ENCODE assay signal across 10 mouse cellular contexts in the genomic region with DNA sequence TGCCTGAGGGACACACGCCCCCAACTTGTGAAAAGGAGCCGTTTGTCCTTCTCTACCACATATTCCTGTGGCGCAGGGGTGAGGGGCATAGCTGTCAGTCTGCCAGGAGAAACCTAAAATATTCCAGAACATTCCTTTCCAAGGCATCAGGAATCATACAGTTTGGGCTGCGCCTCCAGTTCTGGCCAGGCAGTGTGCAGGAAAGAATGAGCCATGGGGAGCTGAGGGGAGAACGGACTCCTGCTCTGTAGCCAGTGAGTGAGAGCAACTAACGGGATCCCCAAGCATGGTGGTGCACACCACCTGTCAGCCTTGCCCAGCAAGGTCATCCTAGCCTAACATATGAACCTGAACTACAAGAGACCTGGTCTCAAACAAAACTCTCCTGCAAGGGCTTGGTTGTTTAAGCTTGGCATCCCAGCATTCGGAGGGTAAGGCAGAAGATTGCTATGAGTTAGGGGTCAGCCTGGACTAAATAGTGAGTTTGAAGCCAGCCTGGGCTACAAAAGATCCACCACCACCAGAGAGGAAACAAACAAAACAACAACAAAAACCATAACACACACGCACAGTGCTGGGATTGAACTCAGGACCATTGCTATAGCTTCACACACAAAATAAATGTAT. TPM values are rescaled to one million over a fixed set of nuclear protein-coding genes. Genes with fewer than 3 reads are reported as not detected.
DNase-seq lines count a peak whose midpoint lies in the region; ATAC-seq and TF ChIP-seq lines count a peak whose summit lies in the region.
"Had no signal": no experiment of that assay in that cellular context is flagged by ENCODE, and none has a peak within 500 bp of the region (broad histone marks: within the 10 kb centered on the region; RNA-seq: fewer than 3 reads in every experiment).

No protein-coding gene starts in this region.

- no peak overlapping the region for H3K9ac ChIP-seq in limb, embryonic 15.5 days
- H3K9ac ChIP-seq: liver, embryonic 14.5 days had no signal

- ATAC-seq in limb, embryonic 15.5 days (ENCODE audit: insufficient number of reproducible peaks, low FRiP score, low TSS enrichment, low read depth), result peak; percentile 69; the same call in 1 of the 2 replicates

- no peak for DNase-seq in layer of hippocampus, adult 2 months (ENCODE audit: low spot score in 2 of 2)
- no peak for DNase-seq in layer of hippocampus, adult 9-10 months (ENCODE audit: low spot score)
- DNase-seq in NIH3T3 (ENCODE audit: low read depth), result peak; percentile 92
- no peak for DNase-seq in cerebellum, postnatal 14 days
- DNase-seq in left cerebral cortex, postnatal 10 days (ENCODE audit: extremely low spot score in 1 of 2, low spot score in 2 of 2), result no peak
- no peak for DNase-seq in midbrain, embryonic 10.5 days (ENCODE audit: low spot score)

- no peaks in the 10 kb centered on the region for H3K27me3 ChIP-seq in limb, embryonic 15.5 days
- H3K27me3 ChIP-seq in midbrain, embryonic 10.5 days (ENCODE audit: low read depth, poor library complexity, severe bottlenecking), result no peaks in the 10 kb centered on the region

- no peak for TF ChIP-seq POLR2A in embryonic fibroblast, embryonic 13.5 days (IDR thresholded peaks at IDR 0.05; ENCODE audit: low read depth, low read length)

- H3K36me3 ChIP-seq in limb, embryonic 15.5 days, result no peaks in the 10 kb centered on the region
- H3K36me3 ChIP-seq in midbrain, embryonic 10.5 days, result no peaks in the 10 kb centered on the region
- H3K36me3 ChIP-seq: forebrain, embryonic 10.5 days had no signal

- H3K9me3 ChIP-seq in limb, embryonic 15.5 days, result no peaks in the 10 kb centered on the region
- H3K9me3 ChIP-seq in midbrain, embryonic 10.5 days (replicated peaks), result no peaks in the 10 kb centered on the region
- H3K9me3 ChIP-seq: forebrain, embryonic 10.5 days had no signal

- peak overlapping the region; percentile 84 for H3K27ac ChIP-seq in layer of hippocampus, adult 2 months
- H3K27ac ChIP-seq in embryonic fibroblast, embryonic 13.5 days (ENCODE audit: insufficient read depth, low read length), result peak overlapping the region; percentile 59
- H3K27ac ChIP-seq in limb, embryonic 15.5 days, result peak overlapping the region; percentile 90
- no peak overlapping the region for H3K27ac ChIP-seq in midbrain, embryonic 10.5 days (replicated peaks)
- H3K27ac ChIP-seq: forebrain, embryonic 10.5 days; liver, embryonic 14.5 days had no signal

- TF ChIP-seq CTCF in layer of hippocampus, adult 2 months (conservative IDR thresholded peaks at IDR 0.05), result no peak
- TF ChIP-seq CTCF in embryonic fibroblast, embryonic 13.5 days (IDR thresholded peaks at IDR 0.05; ENCODE audit: borderline replicate concordance, insufficient read depth, low read length), result no peak

- intact Hi-C loops in left cerebral cortex, postnatal 10 days (cut with DNase I), result no loop called here

- H3K4me3 ChIP-seq in layer of hippocampus, adult 2 months, result peak overlapping the region; percentile 11
- H3K4me3 ChIP-seq in embryonic fibroblast, embryonic 13.5 days (ENCODE audit: insufficient read depth, low read length), result no peak overlapping the region
- no peak overlapping the region for H3K4me3 ChIP-seq in limb, embryonic 15.5 days
- H3K4me3 ChIP-seq in midbrain, embryonic 10.5 days, result no peak overlapping the region
- H3K4me3 ChIP-seq: forebrain, embryonic 10.5 days had no signal

- WGBS in limb, embryonic 15.5 days, result 50% methylated on average over 8 of the region's 8 CpGs
- WGBS in midbrain, embryonic 10.5 days, result 82% methylated on average over 8 of the region's 8 CpGs

- no peak overlapping the region for H3K4me2 ChIP-seq in limb, embryonic 15.5 days

- no peaks in the 10 kb centered on the region for H3K4me1 ChIP-seq in embryonic fibroblast, embryonic 13.5 days (ENCODE audit: control insufficient read depth, insufficient read depth, low read length)
- H3K4me1 ChIP-seq in limb, embryonic 15.5 days, result peaks cover 6% of the 10 kb centered on the region; the same call in 1 of the 2 replicates
- H3K4me1 ChIP-seq in midbrain, embryonic 10.5 days, result no peaks in the 10 kb centered on the region
- H3K4me1 ChIP-seq: forebrain, embryonic 10.5 days had no signal

RNA-seq across cellular contexts. Expression of a gene that starts 2.0 kb away (rescaled TPM):
- 1 to 10 TPM; 6.7 to 7.9 TPM for total RNA-seq in layer of hippocampus, adult 2 months (2021)
- polyA plus RNA-seq in embryonic fibroblast, embryonic 13.5 days (2011; ENCODE audit: insufficient read length, low read depth, missing spikeins), result 3.8 and 4.6 TPM in 2 replicates
- 19.9 and 20.1 TPM in 2 replicates for polyA plus RNA-seq in limb, embryonic 15.5 days (2015; fragmentation: Nextera tagmentation; extraction: Ambion mirVana)
- 10 to 100 TPM in 1 of 2 experiments, 1 to 10 TPM in 1; 6.3 to 10.8 TPM for total RNA-seq in left cerebral cortex, postnatal 10 days (2021)
- 38.0 and 38.7 TPM in 2 replicates for polyA plus RNA-seq in midbrain, embryonic 10.5 days (2016; fragmentation: Nextera tagmentation; extraction: Ambion mirVana)

RNA-seq across cellular contexts. Expression of a gene that starts 15.7 kb away (rescaled TPM):
- total RNA-seq in layer of hippocampus, adult 2 months (2021), result 10 to 100 TPM in 1 of 2 experiments, 1 to 10 TPM in 1; 9.1 to 17.4 TPM
- 19.1 and 19.7 TPM in 2 replicates for polyA plus RNA-seq in embryonic fibroblast, embryonic 13.5 days (2011; ENCODE audit: insufficient read length, low read depth, missing spikeins)
- 14.8 and 16.3 TPM in 2 replicates for polyA plus RNA-seq in limb, embryonic 15.5 days (2015; fragmentation: Nextera tagmentation; extraction: Ambion mirVana)
- total RNA-seq in left cerebral cortex, postnatal 10 days (2021), result 10 to 100 TPM; 15.4 to 18.9 TPM
- 4.0 and 4.1 TPM in 2 replicates for polyA plus RNA-seq in midbrain, embryonic 10.5 days (2016; fragmentation: Nextera tagmentation; extraction: Ambion mirVana)
